Mouse (Mus musculus): ENCODE results near the gene Cblc. TPM values are rescaled to one million over a fixed set of nuclear protein-coding genes. Genes with fewer than 3 reads are reported as not detected.
A peak's percentile ranks its signal among the peaks of the same experiment; 100 is the strongest.

The Cblc gene
- polyA plus RNA-seq, 1 experiment, result 2.8 TPM

DNA sequence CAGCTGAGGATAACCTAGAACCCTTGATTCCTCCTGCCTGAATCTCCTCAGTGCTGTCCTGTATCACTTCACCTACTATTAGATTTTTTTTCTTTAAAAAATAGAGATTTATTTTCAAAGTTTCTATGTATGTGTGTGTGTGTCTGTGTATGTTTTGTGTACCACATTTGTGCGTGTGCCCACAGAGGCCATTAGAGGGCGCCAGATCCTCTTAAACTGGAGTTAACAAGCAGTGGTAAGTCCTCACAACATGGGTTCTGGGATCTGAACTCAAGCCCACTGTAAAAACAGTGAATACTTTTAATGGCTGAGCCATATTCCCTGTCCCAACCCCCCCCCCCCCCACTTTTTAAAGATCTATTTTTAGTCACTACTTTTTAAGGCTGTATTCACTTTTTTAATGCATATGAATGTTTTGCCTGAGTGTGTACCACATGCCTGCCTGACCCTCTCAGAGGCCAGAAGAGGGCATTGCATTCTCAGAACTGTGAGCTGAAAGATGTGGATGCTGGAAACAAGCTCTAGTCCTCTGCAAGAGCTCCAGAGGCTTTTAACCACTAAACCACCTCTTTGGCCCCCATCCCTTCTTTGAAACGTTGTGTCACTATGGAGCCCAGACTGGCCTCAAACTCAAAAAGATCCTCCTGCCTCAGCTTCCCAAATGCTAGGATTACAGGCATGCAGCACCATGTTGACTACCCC, 23.9 kb upstream of the Cblc start:
- H3K27me3 ChIP-seq (ENCODE audit: control insufficient read depth, insufficient read depth, low read length), result peaks cover 6% of the 10 kb centered on the region; the same call in 1 of the 2 replicates
- H3K36me3 ChIP-seq (ENCODE audit: control insufficient read depth, insufficient read depth, low read length), result no peaks in the 10 kb centered on the region
- no peak overlapping the region for H3K4me3 ChIP-seq (ENCODE audit: control insufficient read depth, insufficient read depth, low read length)
- H3K4me1 ChIP-seq (replicated peaks; ENCODE audit: control insufficient read depth, insufficient read depth, low read length), result peaks cover 51% of the 10 kb centered on the region
- H3K27ac ChIP-seq (ENCODE audit: control insufficient read depth, insufficient read depth, low read length), result no peak overlapping the region
- WGBS, result 75% methylated on average over 3 of the region's 3 CpGs
- DNase-seq, result no peak
- TF ChIP-seq POLR2A (IDR thresholded peaks at IDR 0.05; ENCODE audit: control insufficient read depth, extremely low read depth, insufficient read depth, low read length, poor library complexity) (no peak), CTCF (IDR thresholded peaks at IDR 0.05; ENCODE audit: borderline replicate concordance, control insufficient read depth, extremely low read depth, insufficient read depth, low read length, poor library complexity) (no peak)

DNA sequence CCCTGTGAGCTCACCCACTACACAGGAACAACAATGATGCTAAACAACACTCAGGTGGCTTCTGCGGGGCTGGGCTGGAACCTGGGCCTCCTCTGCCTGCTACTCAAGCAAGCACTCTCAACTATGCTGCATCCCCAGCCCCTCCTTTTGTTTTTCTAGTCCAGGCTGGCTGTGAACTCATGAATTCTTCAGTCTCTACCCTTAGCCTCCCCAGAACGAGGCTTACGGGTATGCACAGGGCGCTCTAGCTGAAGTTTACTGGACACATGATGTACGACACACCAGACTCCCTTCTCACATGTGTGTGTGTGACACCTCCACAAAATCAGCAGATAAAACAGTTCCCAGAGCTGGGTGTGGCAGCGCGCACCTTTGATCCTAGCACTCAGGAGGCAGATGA, 22.3 kb upstream of the Cblc start:
- 90% methylated on average over 7 of the region's 7 CpGs for WGBS
- no peak for DNase-seq
- no peak overlapping the region for H3K27ac ChIP-seq (ENCODE audit: control insufficient read depth, insufficient read depth, low read length)
- H3K27me3 ChIP-seq (ENCODE audit: control insufficient read depth, insufficient read depth, low read length), result peaks cover 6% of the 10 kb centered on the region; the same call in 1 of the 2 replicates
- H3K4me1 ChIP-seq (replicated peaks; ENCODE audit: control insufficient read depth, insufficient read depth, low read length), result peaks cover 42% of the 10 kb centered on the region
- TF ChIP-seq POLR2A (IDR thresholded peaks at IDR 0.05; ENCODE audit: control insufficient read depth, extremely low read depth, insufficient read depth, low read length, poor library complexity), result no peak
- no peak for TF ChIP-seq CTCF (IDR thresholded peaks at IDR 0.05; ENCODE audit: borderline replicate concordance, control insufficient read depth, extremely low read depth, insufficient read depth, low read length, poor library complexity)
- no peaks in the 10 kb centered on the region for H3K36me3 ChIP-seq (ENCODE audit: control insufficient read depth, insufficient read depth, low read length)
- H3K4me3 ChIP-seq (ENCODE audit: control insufficient read depth, insufficient read depth, low read length), result no peak overlapping the region

DNA sequence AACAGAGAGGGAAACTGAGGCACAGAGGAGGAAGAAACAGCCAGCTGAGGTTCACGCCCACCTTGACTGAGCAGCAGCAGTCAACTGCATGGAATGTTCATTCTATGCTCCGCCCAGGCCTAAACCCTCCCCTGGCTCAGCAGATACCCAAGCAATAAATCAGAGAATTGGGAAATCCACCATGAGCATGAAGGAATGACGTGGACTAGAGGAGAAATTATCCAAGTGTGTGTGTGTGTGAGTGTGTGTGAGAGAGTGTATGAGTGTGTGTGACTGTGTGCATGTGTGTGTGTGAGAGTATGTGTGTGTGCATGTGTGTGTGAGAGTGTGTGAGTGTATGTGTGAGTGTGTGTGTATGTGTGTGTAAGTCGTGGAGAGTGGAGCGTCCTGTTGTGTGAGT, 21.8 kb upstream of the Cblc start:
- Histone ChIP-seq H3K27ac (ENCODE audit: control insufficient read depth, insufficient read depth, low read length) (no peak overlapping the region), H3K27me3 (ENCODE audit: control insufficient read depth, insufficient read depth, low read length) (peaks cover 6% of the 10 kb centered on the region; the same call in 1 of the 2 replicates), H3K36me3 (ENCODE audit: control insufficient read depth, insufficient read depth, low read length) (no peaks in the 10 kb centered on the region), H3K4me3 (ENCODE audit: control insufficient read depth, insufficient read depth, low read length) (no peak overlapping the region), H3K4me1 (replicated peaks; ENCODE audit: control insufficient read depth, insufficient read depth, low read length) (peaks cover 38% of the 10 kb centered on the region)
- TF ChIP-seq POLR2A (IDR thresholded peaks at IDR 0.05; ENCODE audit: control insufficient read depth, extremely low read depth, insufficient read depth, low read length, poor library complexity), result no peak
- no peak for TF ChIP-seq CTCF (IDR thresholded peaks at IDR 0.05; ENCODE audit: borderline replicate concordance, control insufficient read depth, extremely low read depth, insufficient read depth, low read length, poor library complexity)
- no peak for DNase-seq
- WGBS, result 88% methylated on average over 5 of the region's 5 CpGs

DNA sequence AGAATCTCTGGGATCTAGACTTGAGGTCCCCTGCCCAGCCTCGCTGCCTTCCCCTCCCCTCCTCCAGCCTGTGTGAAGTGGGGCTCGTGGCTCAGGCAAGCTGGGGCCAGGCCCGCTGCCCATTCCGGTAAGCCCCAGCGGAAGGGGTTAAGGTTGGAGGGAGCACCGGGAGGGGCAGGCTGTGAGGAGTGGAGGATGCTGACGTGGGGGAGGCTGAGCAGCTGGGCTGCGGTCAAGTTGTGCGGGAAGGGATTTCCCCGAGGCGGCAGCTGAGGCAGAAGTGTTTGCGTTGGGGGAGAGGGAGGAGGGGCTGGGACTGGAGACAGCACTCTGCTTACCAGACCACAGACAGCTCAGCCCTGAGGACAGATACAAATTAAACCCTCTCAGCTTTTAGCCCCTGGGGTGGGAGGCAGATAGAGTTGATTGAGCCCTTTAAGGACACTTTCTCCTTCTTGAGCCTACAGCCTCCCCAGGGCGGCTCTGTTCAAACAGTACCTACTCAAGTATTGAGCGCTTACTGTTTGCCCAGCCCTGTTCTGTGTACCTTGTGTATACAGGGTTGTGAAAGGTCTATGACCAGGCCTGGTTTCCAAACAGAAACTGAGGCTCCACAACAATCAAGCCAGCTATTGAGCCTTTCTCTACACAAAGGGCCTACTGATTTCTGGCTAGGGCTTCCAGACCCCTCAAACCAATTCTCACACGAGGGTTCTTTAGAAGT, 20.9 kb upstream of the Cblc start:
- H3K4me1 ChIP-seq (replicated peaks; ENCODE audit: control insufficient read depth, insufficient read depth, low read length), result peaks cover 34% of the 10 kb centered on the region

DNA sequence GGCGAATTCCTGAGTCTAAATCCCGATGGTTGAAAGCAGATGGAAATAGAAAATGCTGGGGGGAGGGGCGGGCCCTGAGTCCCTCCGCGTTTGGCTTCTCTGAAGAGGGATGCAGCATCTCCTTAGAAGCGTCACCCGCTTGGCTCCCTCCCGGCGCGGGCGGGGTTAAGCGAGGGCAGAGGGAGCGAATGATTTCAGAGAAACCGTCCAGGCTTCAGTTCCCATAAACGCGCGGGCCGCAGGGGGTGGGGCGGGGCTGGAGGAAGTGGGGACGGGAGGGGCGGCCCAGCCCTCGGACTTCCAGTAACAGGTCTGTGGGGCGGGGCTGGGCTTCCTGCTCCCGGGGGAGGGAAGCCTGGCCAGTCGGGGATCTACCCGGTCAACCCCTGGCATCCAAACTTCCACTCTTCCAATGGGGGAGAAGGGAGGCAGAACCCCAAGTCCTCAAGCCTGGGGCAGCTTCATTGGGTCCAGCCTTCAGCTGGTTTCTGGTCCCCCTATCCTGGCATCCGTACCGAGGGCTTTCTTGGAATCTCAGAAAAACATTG, 19.7 kb upstream of the Cblc start:
- H3K4me1 ChIP-seq (replicated peaks; ENCODE audit: control insufficient read depth, insufficient read depth, low read length), result peaks cover 34% of the 10 kb centered on the region
- H3K4me3 ChIP-seq (ENCODE audit: control insufficient read depth, insufficient read depth, low read length), result peak overlapping the region; percentile 42
- DNase-seq, result peak; percentile 70
- WGBS, result under 1% methylated on average over 28 of the region's 28 CpGs
- H3K27ac ChIP-seq (ENCODE audit: control insufficient read depth, insufficient read depth, low read length), result peak overlapping the region; percentile 51; the same call in 1 of the 2 replicates
- H3K36me3 ChIP-seq (ENCODE audit: control insufficient read depth, insufficient read depth, low read length), result no peaks in the 10 kb centered on the region
- TF ChIP-seq POLR2A (IDR thresholded peaks at IDR 0.05; ENCODE audit: control insufficient read depth, extremely low read depth, insufficient read depth, low read length, poor library complexity) (no peak), CTCF (IDR thresholded peaks at IDR 0.05; ENCODE audit: borderline replicate concordance, control insufficient read depth, extremely low read depth, insufficient read depth, low read length, poor library complexity) (no peak)
- H3K27me3 ChIP-seq (ENCODE audit: control insufficient read depth, insufficient read depth, low read length), result no peaks in the 10 kb centered on the region

More for the DNA sequence above, 20.9 kb upstream of the Cblc start:
- peak; percentile 85 for DNase-seq
- no peaks in the 10 kb centered on the region for H3K36me3 ChIP-seq (ENCODE audit: control insufficient read depth, insufficient read depth, low read length)
- WGBS, result 9% methylated on average over 15 of the region's 15 CpGs
- peaks cover 6% of the 10 kb centered on the region; the same call in 1 of the 2 replicates for H3K27me3 ChIP-seq (ENCODE audit: control insufficient read depth, insufficient read depth, low read length)
- TF ChIP-seq POLR2A (IDR thresholded peaks at IDR 0.05; ENCODE audit: control insufficient read depth, extremely low read depth, insufficient read depth, low read length, poor library complexity) (no peak), CTCF (IDR thresholded peaks at IDR 0.05; ENCODE audit: borderline replicate concordance, control insufficient read depth, extremely low read depth, insufficient read depth, low read length, poor library complexity) (no peak)
- H3K4me3 ChIP-seq (ENCODE audit: control insufficient read depth, insufficient read depth, low read length), result peak overlapping the region; percentile 22
- peak overlapping the region; percentile 21; the same call in 1 of the 2 replicates for H3K27ac ChIP-seq (ENCODE audit: control insufficient read depth, insufficient read depth, low read length)

All from thymus, adult 2 months (tissue).